Comparison of ENCODE assay signal across 18 mouse cellular contexts in the genomic region with DNA sequence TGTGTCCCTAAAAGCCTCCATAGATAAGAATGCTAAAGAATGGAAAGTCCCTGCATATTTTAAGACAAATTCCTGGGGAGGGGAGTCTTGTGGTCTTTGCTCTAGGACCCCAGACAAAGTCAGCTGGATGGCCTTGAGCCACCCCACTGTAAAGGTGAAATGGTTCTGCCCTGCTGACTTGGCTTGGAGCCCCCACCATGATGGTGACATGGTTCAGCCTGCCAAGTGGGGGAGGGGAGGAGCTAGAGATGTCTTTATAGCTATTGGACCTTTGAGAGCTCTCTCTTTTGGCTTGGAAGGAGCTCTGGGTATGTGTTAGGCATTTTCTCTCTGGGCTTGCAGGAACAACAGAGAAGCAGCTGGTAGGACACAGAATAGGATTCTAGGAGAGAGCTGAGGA. TPM values are rescaled to one million over a fixed set of nuclear protein-coding genes. Genes with fewer than 3 reads are reported as not detected.
A peak's percentile ranks its signal among the peaks of the same experiment; 100 is the strongest.
DNase-seq lines count a peak whose midpoint lies in the region; TF ChIP-seq lines count a peak whose summit lies in the region.
"Had no signal": no experiment of that assay in that cellular context is flagged by ENCODE, and none has a peak within 500 bp of the region (broad histone marks: within the 10 kb centered on the region; RNA-seq: fewer than 3 reads in every experiment).

No protein-coding gene starts in this region.

- H3K27ac ChIP-seq in CH12.LX (ENCODE audit: insufficient read depth, low read depth): no peak overlapping the region
- H3K27ac ChIP-seq: forebrain, embryonic 12.5 days; hindbrain, embryonic 10.5 days; neural tube, embryonic 12.5 days had no signal

- H3K4me1 ChIP-seq in CH12.LX (ENCODE audit: control insufficient read depth in 1 of 2, insufficient read depth in 2 of 2): peaks cover 0 to 6% of the 10 kb centered on the region in 2 experiments; a peak in 2 of 4 replicates
- H3K4me1 ChIP-seq: forebrain, embryonic 12.5 days; neural tube, embryonic 12.5 days had no signal

- no peak overlapping the region for H3K4me3 ChIP-seq in CH12.LX (replicated peaks in 1 of 3; ENCODE audit: low read depth in 2 of 3, low read length in 2 of 3, poor library complexity in 1 of 3)
- H3K4me3 ChIP-seq: forebrain, embryonic 12.5 days; hindbrain, embryonic 10.5 days; neural tube, embryonic 12.5 days had no signal

- peak; percentile 84 to 87 for DNase-seq in cerebellum, postnatal 10 days
- no peak for DNase-seq in cerebellum, adult 9-11 months
- peak; percentile 49 for DNase-seq in kidney, adult 11 months
- no peak for DNase-seq in kidney, postnatal 14 days
- DNase-seq in CH12.LX (ENCODE audit: extremely low read depth) (no peak), R1 (ENCODE audit: low read depth, low spot score) (peak; percentile 94)
- DNase-seq in layer of hippocampus, adult 8-10 months (ENCODE audit: low spot score in 2 of 2): no peak
- no peak for DNase-seq in embryo, embryonic 10 days (ENCODE audit: low spot score)
- DNase-seq: cerebellum, adult 18-20 months; gastrocnemius, postnatal 36 days; layer of hippocampus, adult 9-11 months; liver; lung, embryonic 14.5 days; thymus, adult 2 months had no signal

- H3K9me3 ChIP-seq in CH12.LX (replicated peaks; ENCODE audit: low read length): peaks cover 13% of the 10 kb centered on the region
- H3K9me3 ChIP-seq: neural tube, embryonic 12.5 days had no signal

- dilution Hi-C loops in CH12.LX (cut with MboI; ENCODE audit: extremely low pct_ligation_motif_present, extremely low pct_unique_long_range_greater_than_20kb, low sequenced_read_pairs): no loop called here

- no peak overlapping the region for H3K9ac ChIP-seq in CH12.LX (ENCODE audit: insufficient read depth, low read depth)
- H3K9ac ChIP-seq: forebrain, embryonic 12.5 days; lung, embryonic 14.5 days; neural tube, embryonic 12.5 days had no signal

- no peaks in the 10 kb centered on the region for H3K27me3 ChIP-seq in CH12.LX (replicated peaks)
- H3K27me3 ChIP-seq: forebrain, embryonic 12.5 days; neural tube, embryonic 12.5 days had no signal

- TF ChIP-seq RAD21 in CH12.LX (IDR thresholded peaks at IDR 0.05; ENCODE audit: low read depth, low read length): no peak

- TF ChIP-seq POLR2A in CH12.LX (IDR thresholded peaks at IDR 0.05; ENCODE audit: low read depth, low read length): no peak

- H3K79me2 ChIP-seq in CH12.LX (replicated peaks; ENCODE audit: control insufficient read depth, extremely low read depth, insufficient read depth, poor library complexity, severe bottlenecking): no peaks in the 10 kb centered on the region

- no peak for TF ChIP-seq EP300 in CH12.LX (IDR thresholded peaks at IDR 0.05; ENCODE audit: low read length)

- H3K36me3 ChIP-seq in CH12.LX (replicated peaks in 1 of 2; ENCODE audit: control insufficient read depth in 1 of 2, insufficient read depth in 1 of 2, low read length in 1 of 2): no peaks in the 10 kb centered on the region
- H3K36me3 ChIP-seq: forebrain, embryonic 12.5 days; G1E; hindbrain, embryonic 10.5 days; neural tube, embryonic 12.5 days had no signal

- no peak for TF ChIP-seq CTCF in CH12.LX (conservative IDR thresholded peaks at IDR 0.05 in 1 of 2, IDR thresholded peaks at IDR 0.05 in 1 of 2; ENCODE audit: low read depth in 2 of 2, low read length in 2 of 2)

- in situ Hi-C loops in CH12.LX (cut with MboI; ENCODE audit: low pct_ligation_motif_present, low pct_unique_long_range_greater_than_20kb, low sequenced_read_pairs): no loop called here

- no peak overlapping the region for H3K4me2 ChIP-seq in CH12.LX (ENCODE audit: insufficient read depth, low read depth, poor library complexity, severe bottlenecking)
- H3K4me2 ChIP-seq: forebrain, embryonic 12.5 days; lung, embryonic 14.5 days; neural tube, embryonic 12.5 days had no signal

TF ChIP-seq in CH12.LX, 34 proteins besides CTCF, POLR2A, EP300 and RAD21:
- 0 out of 2 replicates have a peak, but pooled peaks have one; percentile 47 for TF ChIP-seq CHD2 (IDR thresholded peaks at IDR 0.05; ENCODE audit: low read length)
- TF ChIP-seq USF1 (IDR thresholded peaks at IDR 0.05; ENCODE audit: low read depth, low read length): no peak

RNA-seq across cellular contexts. Expression of a gene that starts 17.9 kb away (rescaled TPM):
- 32.4 and 36.1 TPM in 2 replicates for total RNA-seq in CH12.LX (2012; rRNA removed)
- total RNA-seq in CH12.LX (2014; rRNA removed): 39.2 and 40.4 TPM in 2 replicates
- 42.9 and 53.7 TPM in 2 replicates for polyA plus RNA-seq in CH12.LX (2012; ENCODE audit: insufficient read length, low read depth)
- total RNA-seq in layer of hippocampus, adult 8-10 months (2022): 10 to 100 TPM; 90.2 to 98.5 (median 96.3) TPM

RNA-seq across cellular contexts. Expression of a gene that starts 25.3 kb away (rescaled TPM):
- total RNA-seq in CH12.LX (2012; rRNA removed) (46.9 and 47.8 TPM in 2 replicates), CH12.LX (2014; rRNA removed) (74.4 and 75.5 TPM in 2 replicates)
- polyA plus RNA-seq in CH12.LX (2012; ENCODE audit: insufficient read length, low read depth): 40.0 and 43.5 TPM in 2 replicates
- total RNA-seq in layer of hippocampus, adult 8-10 months (2022): 10 to 100 TPM; 33.4 to 40.3 (median 38.7) TPM

Comparison
In these comparisons a context has a peak if more than half of its experiments do, and no peak if none do; other contexts are left out.
1. DNase-seq: peak in cerebellum, postnatal 10 days (2 of 2), kidney, adult 11 months (single experiment) and R1 (single experiment); none in cerebellum, adult 9-11 months (single experiment), kidney, postnatal 14 days (single experiment), CH12.LX (single experiment), layer of hippocampus, adult 8-10 months (0 of 2) and embryo, embryonic 10 days (single experiment).